Mouse (Mus musculus) heart, adult 10 weeks (tissue): ENCODE data around the gene Cpz. TPM values are rescaled to one million over a fixed set of nuclear protein-coding genes. Genes with fewer than 3 reads are reported as not detected.

Source experiments
- polyA plus RNA-seq: library from polyadenylated mRNA; stranded (reverse); fragments of 350-450 nt; fragmentation: Illumina TruSeq; extraction: RNeasy Lipid Tissue Mini Kit (QIAGEN cat#74804); gene quantifications from one replicate; pipeline ENCODE4 v1.2.3, GENCODE M21; 2014; ENCODE audit warnings: low read depth, low replicate concordance

Gene Cpz
- polyA plus RNA-seq = 0.84 TPM

DNA sequence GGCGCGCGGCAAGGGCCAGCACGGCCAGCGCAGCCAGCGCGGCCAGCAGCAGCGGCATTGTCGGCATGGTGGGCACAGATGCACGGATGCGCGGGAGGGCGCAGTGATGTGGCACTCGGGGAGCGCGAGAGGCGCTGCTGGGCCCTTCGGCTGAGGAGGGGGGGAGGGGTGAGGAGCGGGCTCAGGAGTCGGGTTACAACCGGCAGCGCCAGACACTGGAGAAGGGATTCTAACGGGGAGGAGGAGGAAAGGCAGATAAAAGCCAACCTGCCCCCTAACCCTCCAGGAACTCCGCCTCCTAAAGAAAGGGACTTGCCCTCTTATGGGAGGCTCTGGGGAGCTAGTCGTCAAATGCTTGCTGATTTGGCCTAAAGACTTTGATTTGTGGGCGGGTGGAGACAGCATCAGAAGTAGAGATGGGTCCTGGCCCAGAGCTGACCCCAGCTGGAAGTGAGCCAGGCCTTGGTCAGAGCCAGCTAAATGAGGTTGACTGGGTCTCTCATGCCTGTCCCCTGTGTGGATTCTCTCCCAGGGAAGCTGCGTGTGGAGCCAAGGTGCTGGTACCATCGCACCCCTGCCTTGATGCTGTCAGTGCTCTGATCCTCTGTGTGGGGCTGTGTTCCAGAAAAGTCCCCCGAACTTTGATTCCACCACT is at the start of gene Cpz:
Cpz (minus strand) TSS at position 230 of the 655 bp plus-strand sequence.

DNA sequence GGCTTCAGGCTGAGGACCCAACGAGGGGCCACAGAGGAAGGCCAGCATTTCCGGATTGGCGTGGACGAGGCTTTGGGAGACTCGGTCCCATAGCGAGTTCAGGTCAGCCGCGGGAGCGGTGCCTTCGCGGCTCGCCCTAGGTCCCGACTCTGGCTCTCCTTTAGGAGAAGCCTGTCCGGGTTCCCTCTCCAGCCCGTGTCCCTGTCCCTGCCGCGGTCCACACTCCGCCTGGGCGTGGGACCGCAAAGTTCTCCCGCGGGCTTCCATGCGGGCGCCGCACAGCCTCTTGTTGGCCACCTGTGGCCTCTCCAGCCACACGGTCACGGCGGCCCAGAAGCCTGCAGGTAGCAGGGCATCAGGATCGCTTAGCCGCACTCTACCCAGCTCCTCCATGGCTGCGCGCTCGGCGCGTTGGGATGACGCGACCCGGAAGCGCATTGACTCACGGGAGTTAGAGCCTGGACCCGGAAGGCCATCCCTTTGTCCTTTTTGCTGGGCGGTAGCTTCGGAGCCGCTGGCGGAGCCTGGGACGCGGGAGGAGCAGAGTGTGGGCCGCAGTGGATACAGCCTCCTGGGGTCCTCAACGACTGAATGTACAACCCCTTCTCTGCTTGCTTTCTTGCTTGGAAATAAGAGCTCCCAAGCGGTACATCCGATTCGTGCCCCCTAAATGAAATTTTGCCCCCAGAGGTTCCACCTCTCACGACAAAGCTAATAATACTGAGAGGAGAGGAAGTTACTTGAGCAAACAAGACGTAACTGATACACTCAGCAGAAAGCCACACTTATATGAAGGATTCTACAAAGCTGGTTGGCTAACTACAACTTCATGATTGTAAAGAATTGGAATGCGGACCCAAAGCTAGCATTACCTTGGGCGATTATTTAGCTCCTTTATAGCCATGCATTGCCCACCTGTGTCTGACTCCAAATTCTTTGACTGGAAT is 49.4 kb upstream of the Cpz start, which contains the start of gene Trmt44:
Trmt44 (minus strand) TSS at position 418 of the 947 bp plus-strand sequence.

Other genes starting within 250 kb of the Cpz start
- 0.13 TPM for gene Adra2c, start 247.4 kb downstream of the Cpz start, polyA plus RNA-seq
- gene Hmx1, start 136.6 kb downstream of the Cpz start, polyA plus RNA-seq = not detected
- gene Trmt44, start 49.4 kb upstream of the Cpz start, polyA plus RNA-seq = 1.8 TPM
- gene Acox3, start 57.3 kb upstream of the Cpz start, polyA plus RNA-seq = 27.1 TPM
- 92.5 TPM for gene Htra3, start 154.1 kb upstream of the Cpz start, polyA plus RNA-seq
- gene Sh3tc1, start 214.3 kb upstream of the Cpz start, polyA plus RNA-seq = 11.0 TPM
- 30.5 TPM for gene Ablim2, start 232.2 kb upstream of the Cpz start, polyA plus RNA-seq